Mouse (Mus musculus) cerebellum, adult 2 months (tissue): ENCODE results near the gene Gm44790. TPM values are rescaled to one million over a fixed set of nuclear protein-coding genes. Genes with fewer than 3 reads are reported as not detected.
"Not testable (repeated sequence)": the region's sequence is repeated elsewhere in the genome, so short reads cannot be mapped to it uniquely, and the experiment has no call there.

ENCODE experiments used
- DNase-seq, 2 experiments: peaks; one replicate each; pipeline ENCODE4 v3.0.0; 2021
- H3K27ac ChIP-seq: fragments of 200-500 bp; 2 replicates; pipeline ENCODE4 v1.5.1; 2012; ENCODE audit warnings: low read length, control low read depth, inconsistent platforms; ENCODE audit not compliant: insufficient read depth
- H3K27me3 ChIP-seq: fragments of 200-500 bp; 2 replicates; pipeline ENCODE4 v1.6.1; 2012; ENCODE audit warnings: inconsistent platforms, mild to moderate bottlenecking, low read length, moderate library complexity; ENCODE audit not compliant: control insufficient read depth, insufficient read depth
- H3K4me1 ChIP-seq: fragments of 200-500 bp; 2 replicates; pipeline ENCODE4 v1.6.1; 2011; ENCODE audit warnings: low read length; ENCODE audit not compliant: control insufficient read depth, insufficient read depth
- H3K4me3 ChIP-seq: fragments of 200-500 bp; replicated peaks from 2 replicates; pipeline ENCODE3; 2011; ENCODE audit warnings: mild to moderate bottlenecking, low read depth, low read length, control low read depth; ENCODE audit not compliant: insufficient read depth
- CTCF ChIP-seq: fragments of 200-500 bp; IDR thresholded peaks from 2 replicates; pipeline ENCODE4 v1.5.1; 2011; ENCODE audit warnings: low read depth, mild to moderate bottlenecking, control low read depth, low read length, moderate library complexity, borderline replicate concordance; ENCODE audit not compliant: insufficient read depth
- POLR2A ChIP-seq: fragments of 200-500 bp; IDR thresholded peaks from 2 replicates; pipeline ENCODE4 v1.6.1; 2011; ENCODE audit warnings: low read length, control low read depth, borderline replicate concordance; ENCODE audit not compliant: insufficient read depth
- WGBS: fragments of 180-500 bp; shearing (Covaris S2); methylation state at CpG from one replicate; pipeline ENCODE4 v1.1.7; 2018; 5-methylcytosine and 5-hydroxymethylcytosine counted together
- polyA plus RNA-seq: library from polyadenylated mRNA; depleted of rRNA; stranded (reverse); fragments of >200 nt; gene quantifications from 2 replicates; pipeline ENCODE4 v1.2.3, GENCODE M21; 2012

Gm44790 gene
- polyA plus RNA-seq, 1 experiment, result 0.82 TPM

- no peaks in the 10 kb centered on the region for H3K27me3 ChIP-seq
- DNase-seq, result no peak
- H3K4me1 ChIP-seq, result peaks cover 12% of the 10 kb centered on the region
- TF ChIP-seq CTCF, result no peak
- no peak overlapping the region; the same call in 1 of the 2 replicates for H3K27ac ChIP-seq
- no peak overlapping the region for H3K4me3 ChIP-seq
These were observed 53.3 kb downstream of the Gm44790 start for GRCm38 (mm10) chr6:86479816-86480188.

- peak; percentile 48 to 63 for DNase-seq
- Histone ChIP-seq H3K27me3 (no peaks in the 10 kb centered on the region), H3K4me3 (peak overlapping the region; percentile 32), H3K27ac (peak overlapping the region; percentile 58), H3K4me1 (peaks cover 12% of the 10 kb centered on the region)
- no peak for TF ChIP-seq POLR2A
- TF ChIP-seq CTCF, result no peak
- WGBS, result 11% methylated on average over 9 of the region's 9 CpGs
These were observed 53.9 kb downstream of the Gm44790 start for GRCm38 (mm10) chr6:86480189-86480831.

DNA sequence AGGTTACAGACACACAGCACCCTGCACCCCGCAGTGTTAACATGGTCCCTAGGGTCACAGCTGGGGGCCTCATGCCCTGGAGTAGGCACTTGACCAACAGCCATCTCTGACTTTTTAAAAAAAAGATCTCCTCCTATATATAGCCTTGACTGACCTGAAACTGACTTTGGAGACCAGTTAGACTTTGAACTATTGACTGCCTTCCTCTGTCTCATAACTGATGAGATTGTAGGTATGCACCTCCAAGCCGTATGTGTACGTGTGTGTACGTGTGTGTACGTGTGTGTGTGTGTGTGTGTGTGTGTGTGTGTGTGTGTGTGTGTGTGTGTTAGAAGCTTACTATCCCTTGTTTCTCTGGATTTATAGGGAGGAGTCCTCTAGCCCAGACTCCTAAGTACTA, 55.4 kb downstream of the Gm44790 start:
- WGBS, result 92% methylated on average over 5 of the region's 5 CpGs
- H3K4me3 ChIP-seq, result no peak overlapping the region
- DNase-seq, result no peak
- H3K27ac ChIP-seq, result no peak overlapping the region
- peaks cover 12% of the 10 kb centered on the region for H3K4me1 ChIP-seq
- H3K27me3 ChIP-seq, result no peaks in the 10 kb centered on the region
- TF ChIP-seq CTCF (no peak), POLR2A (no peak)

DNA sequence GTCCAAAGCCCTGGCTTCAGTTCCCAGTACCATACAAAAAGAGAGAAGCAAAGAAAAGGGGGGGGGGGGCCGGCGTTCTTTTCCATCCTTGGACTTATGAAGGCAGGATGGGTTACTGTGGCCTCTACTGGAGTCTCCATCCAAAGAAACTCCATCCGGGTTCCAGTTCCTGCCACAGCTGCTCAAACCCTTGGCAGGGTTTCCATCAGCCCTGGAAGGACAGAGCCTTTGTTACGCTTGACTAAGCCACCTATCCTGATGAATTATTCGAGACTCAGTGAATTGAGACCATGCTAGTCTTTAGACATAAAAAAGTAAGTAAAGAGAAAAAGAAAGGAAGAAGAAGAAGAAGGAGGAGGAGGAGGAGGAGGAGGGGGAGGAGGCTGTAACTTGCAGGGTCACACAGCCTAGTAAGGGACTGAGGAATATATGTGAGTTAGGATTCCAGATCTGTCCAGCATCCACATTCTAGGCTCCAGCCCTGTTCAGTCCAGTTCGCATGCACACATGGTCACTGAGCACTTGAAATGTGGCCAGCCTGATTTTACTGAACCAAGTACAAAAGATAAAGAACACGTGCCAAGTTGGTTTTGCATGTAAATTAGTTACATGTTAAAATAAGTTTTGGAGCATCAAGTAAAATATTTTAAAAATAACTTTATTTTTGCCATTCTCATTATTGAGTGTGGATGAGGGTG, 59.6 kb downstream of the Gm44790 start:
- TF ChIP-seq POLR2A (no peak), CTCF (no peak)
- Histone ChIP-seq H3K4me1 (peaks cover 13% of the 10 kb centered on the region), H3K27ac (no peak overlapping the region), H3K4me3 (no peak overlapping the region), H3K27me3 (no peaks in the 10 kb centered on the region)
- 35% methylated on average over 7 of the region's 7 CpGs for WGBS
- DNase-seq, result no peak

DNA sequence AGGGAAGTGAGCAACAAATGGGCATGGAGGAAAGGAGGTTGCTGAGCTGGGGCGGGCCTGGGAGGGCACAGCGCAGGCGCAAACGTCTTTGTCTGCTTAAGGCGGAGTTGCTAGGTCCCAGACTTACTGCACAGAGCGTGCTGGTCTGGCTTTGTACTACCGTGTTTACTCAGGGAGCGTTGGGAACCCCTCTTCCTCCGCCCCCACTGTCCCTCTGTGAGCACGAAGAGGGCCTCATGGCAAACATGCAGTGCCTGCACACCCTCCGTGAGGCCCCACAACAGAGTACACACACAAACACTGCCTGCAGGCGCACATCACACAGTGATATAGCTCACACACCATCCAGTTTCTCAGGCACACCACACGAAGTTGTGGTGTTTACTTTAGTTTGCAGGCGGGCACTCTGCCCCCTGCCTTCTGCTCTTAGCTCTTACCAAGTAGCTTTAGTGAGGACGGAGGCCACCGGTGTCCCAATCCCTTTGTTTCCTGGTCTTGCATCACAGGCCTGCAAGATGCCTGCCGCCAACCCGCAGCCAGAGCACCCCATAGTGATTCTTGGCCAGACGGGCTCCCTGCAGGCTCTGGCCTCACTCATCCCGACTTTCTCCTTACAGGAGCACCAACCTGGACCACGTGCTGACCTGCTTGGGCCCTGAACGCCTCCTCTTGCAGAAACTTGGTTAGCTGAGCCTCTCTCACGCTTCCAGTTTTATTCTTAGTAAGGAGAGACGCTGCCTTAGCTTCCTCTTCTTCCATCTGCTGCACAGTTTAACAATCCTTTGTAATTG, 61.1 kb downstream of the Gm44790 start:
- TF ChIP-seq POLR2A (peak; percentile 52; the same call in 1 of the 2 replicates), CTCF (no peak)
- H3K4me1 ChIP-seq, result peaks cover 13% of the 10 kb centered on the region
- 5% methylated on average over 24 of the region's 24 CpGs for WGBS
- no peaks in the 10 kb centered on the region for H3K27me3 ChIP-seq
- DNase-seq, result peak; percentile 66 to 68
- H3K4me3 ChIP-seq, result peak overlapping the region; percentile 32
- H3K27ac ChIP-seq, result peak overlapping the region; percentile 67

- no peak overlapping the region for H3K4me3 ChIP-seq
- peak; percentile 45 to 55 for DNase-seq
- H3K4me1 ChIP-seq, result peaks cover 13% of the 10 kb centered on the region
- H3K27me3 ChIP-seq, result no peaks in the 10 kb centered on the region
- 8% methylated on average over 3 of the region's 3 CpGs for WGBS
- TF ChIP-seq CTCF (no peak), POLR2A (no peak)
- peak overlapping the region; percentile 67 for H3K27ac ChIP-seq
These were observed 61.7 kb downstream of the Gm44790 start for GRCm38 (mm10) chr6:86488149-86488485.

- 75% methylated on average over 2 of the region's 2 CpGs for WGBS
- no peak overlapping the region for H3K4me3 ChIP-seq
- H3K4me1 ChIP-seq, result peaks cover 13% of the 10 kb centered on the region
- TF ChIP-seq POLR2A (no peak), CTCF (no peak)
- H3K27me3 ChIP-seq, result no peaks in the 10 kb centered on the region
- DNase-seq, result no peak
- no peak overlapping the region for H3K27ac ChIP-seq
These were observed 63.5 kb downstream of the Gm44790 start for GRCm38 (mm10) chr6:86489945-86490344.

GRCm38 (mm10) chr6:86490413-86490812, 64.0 kb downstream of the Gm44790 start:
- H3K27me3 ChIP-seq, H3K27ac ChIP-seq, H3K4me3 ChIP-seq, DNase-seq: not testable (repeated sequence)
- peaks cover 13% of the 10 kb centered on the region for H3K4me1 ChIP-seq
- WGBS, result 76% methylated on average over 8 of the region's 8 CpGs
